Mouse (Mus musculus): ENCODE measurements around the gene Fcgr3. TPM values are rescaled to one million over a fixed set of nuclear protein-coding genes. Genes with fewer than 3 reads are reported as not detected.
"Not testable (repeated sequence)": the region's sequence is repeated elsewhere in the genome, so short reads cannot be mapped to it uniquely, and the experiment has no call there.

Fcgr3 gene
- polyA plus RNA-seq, 1 experiment from 2014 or later = 5.6 TPM

GRCm38 (mm10) chr1:171090761-171091160, 26.0 kb upstream of the Fcgr3 start:
- WGBS = 75% methylated on average over 2 of the region's 2 CpGs
- H3K4me2 ChIP-seq (ENCODE audit: low read depth) = no peak overlapping the region
- H3K4me3 ChIP-seq (ENCODE audit: low read depth, low read length) = no peak overlapping the region
- peaks cover 11% of the 10 kb centered on the region for H3K27me3 ChIP-seq (ENCODE audit: control insufficient read depth, insufficient read depth, low read length)
- DNase-seq (ENCODE audit: low spot score) = no peak
- H3K9me3 ChIP-seq (ENCODE audit: control insufficient read depth, low read length) = no peaks in the 10 kb centered on the region
- H3K9ac ChIP-seq (ENCODE audit: low read length) = no peak overlapping the region
- no peaks in the 10 kb centered on the region for H3K4me1 ChIP-seq (ENCODE audit: control insufficient read depth, insufficient read depth, low read length)
- H3K27ac ChIP-seq (ENCODE audit: low read depth, low read length) = no peak overlapping the region
- no peak for ATAC-seq (ENCODE audit: insufficient read depth, low FRiP score, low TSS enrichment)
- no peaks in the 10 kb centered on the region for H3K36me3 ChIP-seq (ENCODE audit: control insufficient read depth, insufficient read depth, low read length)

- no peak overlapping the region for H3K4me2 ChIP-seq (ENCODE audit: low read depth)
- H3K9ac ChIP-seq (ENCODE audit: low read length) = no peak overlapping the region
- no peak overlapping the region for H3K4me3 ChIP-seq (ENCODE audit: low read depth, low read length)
- H3K27me3 ChIP-seq (ENCODE audit: control insufficient read depth, insufficient read depth, low read length) = peaks cover 14% of the 10 kb centered on the region
- no peak for ATAC-seq (ENCODE audit: insufficient read depth, low FRiP score, low TSS enrichment)
- H3K36me3 ChIP-seq (ENCODE audit: control insufficient read depth, insufficient read depth, low read length) = no peaks in the 10 kb centered on the region
- 94% methylated on average over 1 of the region's 1 CpGs for WGBS
- no peak for DNase-seq (ENCODE audit: low spot score)
- H3K9me3 ChIP-seq (ENCODE audit: control insufficient read depth, low read length) = no peaks in the 10 kb centered on the region
- H3K27ac ChIP-seq (ENCODE audit: low read depth, low read length) = no peak overlapping the region
- no peaks in the 10 kb centered on the region for H3K4me1 ChIP-seq (ENCODE audit: control insufficient read depth, insufficient read depth, low read length)
These were observed 25.2 kb upstream of the Fcgr3 start for GRCm38 (mm10) chr1:171089891-171090290.

GRCm38 (mm10) chr1:171088237-171088869, 23.6 kb upstream of the Fcgr3 start:
- WGBS = 5% methylated on average over 10 of the region's 10 CpGs
- H3K4me1 ChIP-seq (ENCODE audit: control insufficient read depth, insufficient read depth, low read length); ATAC-seq (ENCODE audit: insufficient read depth, low FRiP score, low TSS enrichment); H3K36me3 ChIP-seq (ENCODE audit: control insufficient read depth, insufficient read depth, low read length); H3K9me3 ChIP-seq (ENCODE audit: control insufficient read depth, low read length); H3K4me2 ChIP-seq (ENCODE audit: low read depth); H3K4me3 ChIP-seq (ENCODE audit: low read depth, low read length); H3K27ac ChIP-seq (ENCODE audit: low read depth, low read length); DNase-seq (ENCODE audit: low spot score); H3K9ac ChIP-seq (ENCODE audit: low read length): not testable (repeated sequence)
- H3K27me3 ChIP-seq (ENCODE audit: control insufficient read depth, insufficient read depth, low read length) = peaks cover 14% of the 10 kb centered on the region

GRCm38 (mm10) chr1:171085718-171086117, 21.0 kb upstream of the Fcgr3 start:
- no peak overlapping the region for H3K27ac ChIP-seq (ENCODE audit: low read depth, low read length)
- no peaks in the 10 kb centered on the region for H3K4me1 ChIP-seq (ENCODE audit: control insufficient read depth, insufficient read depth, low read length)
- WGBS = under 1% methylated on average over 26 of the region's 26 CpGs
- H3K36me3 ChIP-seq (ENCODE audit: control insufficient read depth, insufficient read depth, low read length) = no peaks in the 10 kb centered on the region
- peak overlapping the region; percentile 47 for H3K4me3 ChIP-seq (ENCODE audit: low read depth, low read length)
- H3K4me2 ChIP-seq (ENCODE audit: low read depth) = peak overlapping the region; percentile 63
- H3K9ac ChIP-seq (ENCODE audit: low read length) = peak overlapping the region; percentile 29; the same call in 1 of the 2 replicates
- peak; percentile 38 for DNase-seq (ENCODE audit: low spot score)
- ATAC-seq (ENCODE audit: insufficient read depth, low FRiP score, low TSS enrichment) = no peak
- H3K9me3 ChIP-seq (ENCODE audit: control insufficient read depth, low read length) = no peaks in the 10 kb centered on the region
- H3K27me3 ChIP-seq (ENCODE audit: control insufficient read depth, insufficient read depth, low read length) = peaks cover 18% of the 10 kb centered on the region

GRCm38 (mm10) chr1:171081512-171082231, 16.9 kb upstream of the Fcgr3 start:
- not testable (repeated sequence) for H3K4me1 ChIP-seq (ENCODE audit: control insufficient read depth, insufficient read depth, low read length); H3K27ac ChIP-seq (ENCODE audit: low read depth, low read length); H3K9ac ChIP-seq (ENCODE audit: low read length); H3K4me3 ChIP-seq (ENCODE audit: low read depth, low read length); H3K36me3 ChIP-seq (ENCODE audit: control insufficient read depth, insufficient read depth, low read length); H3K9me3 ChIP-seq (ENCODE audit: control insufficient read depth, low read length); DNase-seq (ENCODE audit: low spot score); H3K4me2 ChIP-seq (ENCODE audit: low read depth)
- H3K27me3 ChIP-seq (ENCODE audit: control insufficient read depth, insufficient read depth, low read length) = peaks cover 27% of the 10 kb centered on the region
- 33% methylated on average over 7 of the region's 17 CpGs for WGBS
- peak; percentile 30 for ATAC-seq (ENCODE audit: insufficient read depth, low FRiP score, low TSS enrichment)

- not testable (repeated sequence) for H3K27ac ChIP-seq (ENCODE audit: low read depth, low read length); H3K9ac ChIP-seq (ENCODE audit: low read length); DNase-seq (ENCODE audit: low spot score); H3K9me3 ChIP-seq (ENCODE audit: control insufficient read depth, low read length); H3K4me1 ChIP-seq (ENCODE audit: control insufficient read depth, insufficient read depth, low read length); H3K4me3 ChIP-seq (ENCODE audit: low read depth, low read length); H3K4me2 ChIP-seq (ENCODE audit: low read depth); H3K36me3 ChIP-seq (ENCODE audit: control insufficient read depth, insufficient read depth, low read length)
- ATAC-seq (ENCODE audit: insufficient read depth, low FRiP score, low TSS enrichment) = peak; percentile 40
- WGBS = no CpG with 5 or more reads among the region's 43 CpGs
- H3K27me3 ChIP-seq (ENCODE audit: control insufficient read depth, insufficient read depth, low read length) = peaks cover 15% of the 10 kb centered on the region
These were observed 15.1 kb upstream of the Fcgr3 start for GRCm38 (mm10) chr1:171079825-171080224.

GRCm38 (mm10) chr1:171079345-171079744, 14.6 kb upstream of the Fcgr3 start:
- 0% methylated on average over 1 of the region's 35 CpGs for WGBS
- not testable (repeated sequence) for H3K4me3 ChIP-seq (ENCODE audit: low read depth, low read length); H3K9me3 ChIP-seq (ENCODE audit: control insufficient read depth, low read length); H3K4me2 ChIP-seq (ENCODE audit: low read depth); H3K9ac ChIP-seq (ENCODE audit: low read length); H3K4me1 ChIP-seq (ENCODE audit: control insufficient read depth, insufficient read depth, low read length); H3K27ac ChIP-seq (ENCODE audit: low read depth, low read length); DNase-seq (ENCODE audit: low spot score); H3K36me3 ChIP-seq (ENCODE audit: control insufficient read depth, insufficient read depth, low read length)
- peaks cover 16% of the 10 kb centered on the region for H3K27me3 ChIP-seq (ENCODE audit: control insufficient read depth, insufficient read depth, low read length)
- peak; percentile 62 for ATAC-seq (ENCODE audit: insufficient read depth, low FRiP score, low TSS enrichment)

- not testable (repeated sequence) for H3K27ac ChIP-seq (ENCODE audit: low read depth, low read length); H3K4me1 ChIP-seq (ENCODE audit: control insufficient read depth, insufficient read depth, low read length); H3K36me3 ChIP-seq (ENCODE audit: control insufficient read depth, insufficient read depth, low read length); ATAC-seq (ENCODE audit: insufficient read depth, low FRiP score, low TSS enrichment); H3K9me3 ChIP-seq (ENCODE audit: control insufficient read depth, low read length); H3K9ac ChIP-seq (ENCODE audit: low read length); H3K4me2 ChIP-seq (ENCODE audit: low read depth)
- DNase-seq (ENCODE audit: low spot score) = peak; percentile 20
- H3K27me3 ChIP-seq (ENCODE audit: control insufficient read depth, insufficient read depth, low read length) = peaks cover 22% of the 10 kb centered on the region
- 22% methylated on average over 11 of the region's 12 CpGs for WGBS
- H3K4me3 ChIP-seq (ENCODE audit: low read depth, low read length) = 0 out of 2 replicates have a peak overlapping the region, but pooled peaks have one; percentile 2
These were observed 13.7 kb upstream of the Fcgr3 start for GRCm38 (mm10) chr1:171078419-171078818.

- H3K27ac ChIP-seq (ENCODE audit: low read depth, low read length); H3K4me1 ChIP-seq (ENCODE audit: control insufficient read depth, insufficient read depth, low read length); H3K36me3 ChIP-seq (ENCODE audit: control insufficient read depth, insufficient read depth, low read length); H3K4me2 ChIP-seq (ENCODE audit: low read depth); H3K9me3 ChIP-seq (ENCODE audit: control insufficient read depth, low read length); H3K9ac ChIP-seq (ENCODE audit: low read length); DNase-seq (ENCODE audit: low spot score): not testable (repeated sequence)
- ATAC-seq (ENCODE audit: insufficient read depth, low FRiP score, low TSS enrichment) = 0 out of 2 replicates have a peak, but pooled peaks have one; percentile 15
- H3K4me3 ChIP-seq (ENCODE audit: low read depth, low read length) = peak overlapping the region; percentile 12; the same call in 1 of the 2 replicates
- 2% methylated on average over 15 of the region's 27 CpGs for WGBS
- peaks cover 22% of the 10 kb centered on the region for H3K27me3 ChIP-seq (ENCODE audit: control insufficient read depth, insufficient read depth, low read length)
These were observed 13.2 kb upstream of the Fcgr3 start for GRCm38 (mm10) chr1:171077955-171078354.

Data from neural tube, embryonic 11.5 days (tissue).